Mouse (Mus musculus) kidney, adult 18-20 months (tissue): ENCODE data around the gene Gorab.

Experiments
- DNase-seq: peaks from one replicate; pipeline ENCODE4 v3.0.0; 2021

Gorab gene

DNA sequence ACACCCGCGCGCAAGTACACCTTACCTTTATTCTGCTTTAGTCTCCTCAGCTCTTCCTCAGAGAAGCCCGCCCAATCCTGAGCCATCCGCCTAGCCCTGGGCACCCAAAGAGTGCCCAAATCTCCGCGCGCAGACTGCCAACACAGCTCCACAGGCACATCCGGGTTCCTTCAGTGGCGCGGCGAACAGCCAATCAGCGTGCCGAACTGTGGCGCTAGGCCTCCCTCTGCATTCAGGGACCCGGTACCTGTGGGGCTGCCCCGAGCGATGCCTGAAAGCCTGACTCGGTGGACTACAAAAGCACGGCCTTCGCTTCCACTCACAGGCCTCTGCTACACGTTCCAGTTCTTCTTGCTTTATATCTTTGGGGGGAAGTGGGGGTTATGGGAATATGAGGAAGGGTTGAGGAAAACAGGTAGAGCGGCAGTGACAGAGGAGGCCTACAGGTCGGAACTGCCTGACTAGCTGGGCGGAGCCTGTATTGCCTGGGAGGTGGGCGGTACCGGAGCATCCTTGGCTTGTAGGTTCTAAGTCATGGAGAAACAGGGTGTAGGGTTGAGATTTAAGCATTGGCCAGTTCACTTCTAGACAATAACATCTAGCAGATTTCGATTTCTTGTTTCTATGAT, at the start of gene Gorab:
Gene Gorab (minus strand): TSS at position 172 of the 629 bp plus-strand sequence.
- peak; percentile 97 for DNase-seq

DNA sequence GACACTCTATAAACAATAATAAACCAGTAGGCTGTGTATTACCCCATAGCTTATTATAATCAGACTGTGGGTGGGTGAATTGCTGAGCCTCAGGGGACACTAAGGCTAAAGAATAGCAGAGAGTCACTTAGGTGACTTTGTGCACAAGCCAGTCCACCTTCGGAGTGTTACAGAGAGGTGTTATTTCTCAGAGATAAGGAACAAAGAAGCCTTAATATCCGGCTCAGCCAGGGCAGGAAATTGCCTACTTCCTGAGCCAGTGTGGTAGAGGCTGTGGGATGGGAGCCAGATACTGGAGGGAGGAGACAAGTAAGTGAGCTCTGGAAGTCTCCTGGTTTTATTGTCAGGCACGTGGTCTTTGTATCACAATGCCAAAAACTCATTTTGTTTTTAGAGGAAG, 40.4 kb upstream of the Gorab start:
- DNase-seq = peak; percentile 4

DNA sequence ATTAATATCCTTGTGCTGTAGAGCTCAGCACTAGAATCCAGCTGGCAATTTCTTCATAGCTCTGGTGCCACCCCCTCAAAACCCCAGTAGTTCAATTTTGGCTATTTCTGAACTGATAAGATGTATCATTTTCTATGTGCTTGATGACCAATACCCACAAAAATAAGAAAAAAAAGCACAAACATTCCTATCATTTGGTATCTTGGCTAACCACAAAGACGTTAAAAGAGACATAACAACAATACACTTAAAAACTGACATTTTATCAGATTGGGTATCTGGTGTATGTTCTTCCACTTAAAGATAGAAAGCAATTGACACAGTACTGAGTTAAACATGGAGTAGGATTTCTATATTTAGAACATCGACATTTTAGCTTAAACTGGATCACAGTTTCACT, 35.5 kb upstream of the Gorab start:
- DNase-seq = no peak

DNA sequence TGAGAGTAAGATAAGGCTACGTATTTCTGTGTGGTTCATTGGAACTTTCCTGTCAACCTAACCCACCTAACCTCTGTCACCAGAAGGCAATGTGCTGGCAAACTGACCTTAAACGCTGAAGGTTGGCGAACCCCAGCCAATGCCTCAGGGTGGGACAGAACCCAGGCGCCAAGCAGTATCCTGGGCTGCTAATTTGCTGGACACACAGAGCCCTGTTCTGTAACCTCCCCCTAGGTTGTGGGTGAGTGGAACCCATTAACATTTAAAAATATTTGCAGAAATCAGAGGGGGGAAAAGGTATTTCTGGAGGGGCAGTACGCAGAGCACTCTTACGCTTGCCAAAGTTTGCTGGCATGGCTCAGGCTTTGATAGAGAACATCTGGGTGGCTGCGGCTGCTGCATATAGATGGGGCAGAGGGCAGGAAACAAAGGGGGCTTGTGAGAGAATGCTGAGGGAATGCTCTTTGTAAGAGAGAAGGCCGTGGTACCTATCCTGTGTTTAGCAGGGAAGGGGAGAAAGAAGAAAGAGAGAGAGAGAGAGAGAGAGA, 20.1 kb upstream of the Gorab start:
- no peak for DNase-seq

DNA sequence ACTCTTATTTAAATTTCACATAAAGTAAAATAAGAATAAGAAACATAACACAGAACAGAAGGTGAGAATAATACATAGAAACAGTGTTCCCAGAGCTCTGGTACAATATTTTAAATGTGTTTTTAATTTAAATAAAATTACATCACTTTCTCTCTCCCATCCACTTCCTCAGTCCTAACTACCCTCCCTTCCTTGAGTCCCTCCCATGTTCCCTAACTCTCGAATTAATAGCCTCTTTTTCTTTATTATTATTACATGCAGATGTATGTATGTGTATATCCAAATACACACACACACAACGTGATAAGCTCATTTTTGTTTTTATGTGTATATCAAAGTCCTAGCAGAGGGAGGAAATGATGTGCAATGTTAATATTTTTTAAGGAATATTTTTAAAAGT, 13.7 kb upstream of the Gorab start:
- DNase-seq = no peak

DNA sequence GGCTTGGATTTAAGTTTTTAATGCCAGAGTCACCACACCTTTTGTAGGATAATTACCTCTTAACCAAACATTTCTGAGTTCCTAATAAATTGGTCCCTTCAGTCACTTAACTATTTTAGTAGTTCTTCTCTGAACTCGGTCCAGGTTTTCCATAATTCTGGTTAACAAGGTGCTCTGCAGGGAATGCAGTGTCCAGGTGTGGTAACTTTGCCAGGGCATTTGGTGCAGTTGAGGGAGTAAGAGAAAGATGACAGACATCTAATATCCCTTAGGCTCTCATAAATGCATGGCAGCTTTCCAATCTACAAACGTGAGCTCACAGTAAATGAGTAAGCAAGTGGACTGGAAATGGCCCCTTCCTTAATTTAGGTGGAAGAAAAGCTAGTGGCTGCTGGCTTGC, 10.7 kb upstream of the Gorab start:
- no peak for DNase-seq

DNA sequence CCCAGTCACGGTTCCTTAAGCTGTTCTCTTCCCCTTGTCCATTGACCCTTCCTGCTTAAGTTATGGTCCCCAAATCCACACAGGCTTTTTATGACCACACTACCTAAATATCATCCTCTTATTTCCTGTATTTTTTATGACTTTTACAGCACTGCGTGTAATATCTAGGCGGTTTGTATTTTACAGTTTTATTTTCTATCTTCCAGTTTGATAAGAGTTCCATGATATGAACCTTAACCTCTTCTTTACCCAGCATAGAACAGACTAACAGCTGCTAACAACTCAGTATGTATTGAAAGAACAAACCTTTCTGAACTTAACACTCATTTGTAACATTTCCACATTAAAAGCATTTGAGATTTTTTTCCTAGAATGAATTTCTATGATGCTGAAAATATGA, 2.7 kb upstream of the Gorab start:
- DNase-seq = no peak

DNA sequence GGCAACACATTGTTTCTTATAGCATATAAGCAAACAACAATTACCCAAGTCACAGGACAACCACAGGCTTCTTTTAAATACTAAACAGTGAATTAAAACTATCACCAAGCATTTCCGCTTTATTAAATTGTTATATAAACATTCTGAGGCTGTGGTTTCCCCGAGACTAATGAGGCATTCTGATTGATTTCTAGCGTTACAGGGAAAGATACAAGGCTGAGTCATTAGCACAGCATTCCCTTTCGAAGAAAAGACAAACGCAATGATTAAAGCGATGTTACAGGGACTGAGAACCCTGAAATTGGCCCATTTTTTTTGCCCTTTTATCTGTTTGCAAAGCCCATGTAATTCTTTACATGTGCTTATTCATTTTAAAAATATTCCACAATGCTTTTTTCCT, 12.1 kb downstream of the Gorab start:
- no peak for DNase-seq

DNA sequence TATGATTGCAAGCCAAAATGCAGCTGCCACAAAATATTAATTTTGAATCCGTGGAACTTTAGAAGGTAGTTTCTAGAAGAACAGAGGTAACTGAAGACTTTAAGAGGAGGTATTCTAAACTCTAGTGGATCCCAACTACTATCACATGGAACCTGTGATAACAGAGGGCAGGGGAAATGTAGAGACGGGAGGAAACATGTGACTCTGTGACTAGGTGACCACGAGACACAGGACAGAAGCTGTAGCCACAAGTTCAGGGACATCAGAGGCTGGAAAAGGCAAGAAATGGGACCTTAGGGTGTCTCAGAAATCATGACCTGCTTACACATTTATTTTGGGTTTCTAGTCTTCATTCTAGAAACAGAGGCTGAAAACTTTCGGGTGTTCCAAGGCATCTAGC, 13.4 kb downstream of the Gorab start:
- no peak for DNase-seq

DNA sequence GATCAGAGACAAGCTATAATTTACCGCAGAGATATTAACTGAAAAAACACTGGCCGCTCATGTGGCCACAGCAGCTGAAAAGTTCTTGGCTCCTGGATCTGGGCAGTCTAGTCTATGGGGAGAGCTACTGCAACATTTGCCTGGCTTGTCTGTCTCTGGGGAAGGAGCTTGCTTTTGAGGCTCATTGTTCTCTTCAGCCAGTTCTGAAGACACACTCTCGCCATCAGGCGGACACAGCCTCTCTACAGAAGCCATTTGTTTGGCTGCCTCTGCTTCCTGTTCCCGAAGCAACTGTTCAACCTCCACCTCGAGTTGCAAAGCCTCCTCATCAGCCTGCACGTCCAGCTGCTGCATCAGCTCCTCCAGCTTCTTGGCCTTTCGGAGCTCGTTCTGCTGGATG, 17.3 kb downstream of the Gorab start:
- DNase-seq = no peak

DNA sequence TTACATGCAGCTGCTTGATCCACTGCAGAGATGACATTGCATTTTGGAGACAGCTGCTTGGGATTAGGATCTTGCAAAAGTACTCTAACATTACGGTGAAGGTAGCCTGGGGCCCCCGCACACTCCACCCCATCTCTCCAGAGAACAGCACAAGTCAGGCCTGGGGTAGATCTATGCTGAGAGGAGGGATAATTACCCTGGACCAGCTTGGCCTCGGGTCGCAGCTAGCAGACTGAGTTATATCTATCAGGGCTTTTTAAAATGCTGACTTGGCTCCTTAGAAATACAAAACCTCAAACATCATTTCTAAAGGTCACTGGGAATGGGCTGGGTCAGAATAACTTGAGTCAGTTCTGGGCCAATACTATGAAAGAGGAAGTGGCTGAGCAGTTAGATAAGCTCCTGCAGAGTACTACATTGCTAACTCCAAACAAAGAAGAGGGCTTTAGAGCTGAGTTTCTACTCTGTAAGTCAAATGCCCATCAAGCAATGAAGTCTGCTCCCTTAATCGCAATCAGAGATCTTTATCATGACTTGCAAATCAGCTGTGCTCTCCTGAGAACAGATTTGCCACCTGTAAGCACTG, 19.9 kb downstream of the Gorab start:
- DNase-seq = no peak

DNA sequence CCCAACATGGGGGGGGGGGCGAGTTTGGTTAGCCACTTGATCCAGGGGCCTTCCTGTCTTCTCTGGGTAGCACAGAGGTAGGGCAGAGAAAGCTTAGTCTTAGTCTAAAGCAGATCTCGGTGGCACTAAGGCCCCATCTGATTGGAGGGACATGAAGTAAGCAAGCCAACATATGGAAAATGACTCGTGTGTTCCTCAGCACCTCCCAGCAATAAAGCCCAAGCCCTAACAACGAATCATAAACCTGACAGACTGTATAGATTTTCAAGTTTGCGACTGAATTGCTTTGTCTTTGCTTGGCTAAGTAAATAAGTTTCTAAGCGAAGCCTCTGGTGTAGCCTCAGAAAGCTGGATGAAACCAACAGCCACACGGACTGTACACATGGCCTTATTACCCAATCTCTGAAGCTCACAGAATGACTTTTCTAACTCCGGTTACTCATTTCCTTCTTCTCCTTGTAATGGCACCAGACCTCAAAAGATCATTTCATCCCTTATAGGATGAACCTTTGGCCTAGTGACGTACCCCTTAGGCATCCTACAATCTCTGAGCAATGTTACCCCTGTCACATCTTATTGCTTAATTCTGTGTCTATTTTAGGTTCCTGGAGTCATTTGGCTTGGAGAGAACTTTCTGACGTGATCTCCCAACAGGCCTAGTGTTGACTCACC, 21.3 kb downstream of the Gorab start:
- DNase-seq = no peak

DNA sequence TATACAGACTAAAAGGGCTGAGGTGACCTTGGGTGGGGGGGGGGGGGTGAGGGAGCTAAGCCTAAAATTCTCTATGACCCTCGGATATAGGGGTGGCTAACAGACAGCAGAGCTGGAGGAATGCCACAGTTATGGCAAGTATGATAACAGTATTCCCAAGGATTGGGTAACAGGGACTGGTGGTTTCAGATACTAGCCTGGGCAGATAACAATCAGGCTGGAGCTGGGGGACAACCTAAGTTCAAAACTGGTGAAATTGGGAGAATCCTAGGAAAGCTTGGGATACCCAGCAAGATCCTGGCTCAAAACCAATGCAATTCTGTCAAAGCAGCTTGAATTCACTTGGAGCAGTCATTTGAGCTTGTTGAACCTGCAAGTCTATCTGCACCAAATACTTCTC, 22.9 kb downstream of the Gorab start:
- no peak for DNase-seq

DNA sequence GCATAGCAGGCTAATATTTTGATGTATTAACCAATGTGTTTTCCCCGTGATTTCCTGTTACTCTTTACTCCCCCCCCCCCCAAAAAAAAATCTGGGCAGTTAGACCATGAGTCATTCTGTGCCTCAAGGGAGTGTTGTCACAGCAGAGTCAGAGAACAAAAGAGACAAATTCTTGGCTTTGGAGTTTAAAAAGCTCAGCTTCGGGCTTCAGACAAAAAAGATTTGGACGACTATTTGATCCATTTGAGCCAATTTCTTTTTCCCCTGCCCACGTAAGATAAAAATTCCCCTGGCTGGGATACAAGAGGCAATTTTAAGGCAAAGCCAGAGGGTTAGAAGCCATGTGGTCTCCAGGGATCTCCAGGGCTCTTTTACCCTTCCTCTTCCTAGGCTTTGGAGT, 23.4 kb downstream of the Gorab start:
- no peak for DNase-seq

DNA sequence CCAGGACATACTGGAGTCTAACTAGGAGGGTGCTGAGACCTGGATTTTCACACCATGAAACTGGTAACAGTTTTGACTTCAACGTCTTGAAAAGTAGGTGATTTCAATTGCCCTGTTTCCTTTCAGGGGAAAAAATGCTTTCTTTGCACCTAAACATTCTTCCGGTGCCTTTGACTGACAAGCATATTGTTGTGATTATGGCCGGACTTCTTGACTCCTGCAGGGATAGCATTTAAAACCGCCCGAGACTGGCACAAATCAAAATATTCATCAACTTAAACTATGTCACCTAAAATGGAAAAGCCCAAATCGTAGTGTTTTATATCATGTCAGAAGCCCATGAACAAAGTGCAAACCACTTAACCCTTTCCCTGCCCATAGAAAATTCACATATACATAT, 25.5 kb downstream of the Gorab start:
- DNase-seq = no peak

DNA sequence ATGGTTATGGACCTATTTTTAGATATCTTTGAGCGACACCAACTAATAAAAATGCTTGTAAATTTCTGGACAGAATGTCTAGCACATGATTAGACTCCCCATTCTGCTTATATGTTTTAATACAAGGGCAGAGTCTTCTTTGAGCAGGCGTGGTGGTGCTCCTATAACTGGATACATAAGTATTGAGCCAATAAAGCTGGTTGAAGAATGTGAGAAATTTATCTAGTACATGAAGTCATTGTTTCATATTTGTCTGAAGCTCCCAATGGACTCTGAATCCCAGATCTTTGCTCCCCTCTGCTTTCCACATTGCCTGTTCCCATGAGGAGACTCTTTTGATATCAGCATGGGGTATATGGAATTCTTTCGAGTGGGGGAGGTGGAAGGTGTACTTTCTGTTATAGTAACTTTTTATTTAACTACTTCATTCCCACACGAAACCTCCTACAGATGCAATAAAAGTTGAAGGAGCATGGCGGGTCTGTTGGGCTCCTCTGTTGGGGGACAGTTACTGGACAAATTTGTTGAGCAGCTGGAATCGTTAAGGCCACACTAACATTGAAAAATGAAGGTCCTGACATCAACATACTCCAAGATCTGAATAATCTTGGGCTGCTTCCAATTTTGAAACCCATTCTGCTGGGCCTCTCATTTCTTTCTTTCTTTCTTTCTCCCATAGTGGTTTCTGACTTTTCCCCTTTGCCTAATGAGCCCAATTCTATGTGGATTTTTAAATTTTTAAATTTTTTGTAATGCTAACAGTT, 26.5 kb downstream of the Gorab start:
- no peak for DNase-seq

DNA sequence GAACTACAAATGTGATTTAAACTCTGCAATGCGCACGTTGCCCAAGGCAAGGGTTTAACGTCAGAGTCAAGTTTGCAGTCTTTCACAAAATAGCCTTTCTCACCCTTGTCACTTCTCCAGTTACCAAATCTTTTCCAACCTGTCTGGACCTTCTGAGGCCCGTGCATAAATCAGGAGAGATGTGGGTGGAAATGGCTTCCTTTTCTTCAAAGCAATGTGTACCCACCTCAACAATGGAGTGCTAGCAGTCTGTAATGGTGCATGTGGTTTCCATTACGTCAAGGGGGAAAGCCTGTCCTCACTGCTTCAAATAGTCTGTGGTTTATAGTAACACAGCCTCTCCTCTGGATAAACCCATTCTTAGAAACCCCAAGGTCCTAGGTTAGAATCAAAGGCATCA, 29.0 kb downstream of the Gorab start:
- DNase-seq = no peak

DNA sequence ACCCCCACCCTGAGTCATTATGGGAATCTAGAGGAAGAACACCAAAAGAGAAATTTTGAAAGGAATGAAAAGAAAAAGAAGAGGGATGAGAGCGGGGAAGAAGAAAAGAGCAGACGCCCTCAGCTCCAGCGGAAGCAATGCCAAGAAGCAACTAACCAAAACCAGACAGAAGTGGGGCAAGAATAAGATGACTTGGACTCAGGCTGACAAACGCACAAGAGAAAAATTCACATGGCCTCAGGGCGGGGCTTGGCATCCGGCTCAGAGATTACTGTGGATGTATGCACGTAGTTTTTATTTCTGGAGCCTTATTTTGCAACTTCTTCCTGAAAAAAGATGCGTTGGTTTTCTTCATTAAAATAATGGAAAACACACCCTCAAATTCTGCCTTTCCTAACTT, 41.3 kb downstream of the Gorab start:
- DNase-seq = no peak

DNA sequence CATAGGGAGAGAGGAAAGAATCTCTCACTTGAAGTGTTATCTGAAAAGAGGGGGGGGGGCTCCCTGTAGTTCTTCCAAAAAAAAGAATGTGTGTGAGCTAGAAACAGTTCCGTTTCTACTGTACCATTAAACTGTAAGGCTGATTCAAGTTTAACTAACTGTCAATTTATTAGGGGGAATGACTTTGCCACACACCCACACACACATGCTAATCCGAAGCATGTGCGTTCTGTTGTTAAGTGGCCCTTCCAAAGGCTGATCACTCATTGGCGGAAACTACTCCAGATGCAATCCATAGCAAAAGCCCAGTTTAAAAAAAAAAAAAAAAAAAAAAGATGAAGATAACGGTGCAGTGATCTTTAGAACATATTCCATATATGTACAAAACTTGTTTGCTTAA, 42.1 kb downstream of the Gorab start:
- no peak for DNase-seq

DNA sequence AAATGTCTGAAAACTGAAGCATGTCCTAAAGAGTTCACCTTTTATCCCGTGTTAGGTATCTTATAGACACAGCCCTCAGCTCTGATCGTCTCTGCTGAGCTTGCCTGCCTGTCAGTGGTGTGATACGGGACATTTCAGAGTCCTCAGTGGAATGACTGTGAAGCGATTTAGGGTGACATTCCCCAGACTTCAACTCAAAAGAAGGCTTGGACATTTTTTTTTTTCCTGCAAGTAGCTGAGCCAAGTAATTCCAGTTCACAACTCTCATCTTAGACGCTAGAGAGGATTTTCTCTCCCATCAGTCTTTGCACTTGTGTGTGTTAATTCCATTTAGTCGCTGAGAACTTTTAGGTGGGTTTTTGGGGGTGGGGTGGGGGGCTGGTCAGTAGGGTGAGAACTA, 42.7 kb downstream of the Gorab start:
- no peak for DNase-seq

DNA sequence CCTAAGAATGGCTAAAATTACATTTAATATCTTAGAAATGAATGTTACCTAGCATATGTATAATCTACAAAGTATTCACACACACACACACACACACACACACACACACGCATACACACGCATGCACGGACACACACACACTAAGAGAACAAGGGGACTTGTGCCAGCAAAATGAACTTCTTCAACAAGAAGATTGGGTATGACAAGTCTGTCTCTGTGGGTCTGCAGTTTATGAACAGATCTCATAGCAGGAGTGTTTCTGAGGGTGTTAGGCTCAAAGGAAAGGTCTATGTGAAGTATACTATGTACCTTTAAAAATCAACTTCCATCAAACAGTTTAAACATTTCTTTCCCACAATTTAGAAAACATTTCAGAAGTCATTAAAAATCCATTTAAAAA, 43.9 kb downstream of the Gorab start:
- DNase-seq = no peak

DNA sequence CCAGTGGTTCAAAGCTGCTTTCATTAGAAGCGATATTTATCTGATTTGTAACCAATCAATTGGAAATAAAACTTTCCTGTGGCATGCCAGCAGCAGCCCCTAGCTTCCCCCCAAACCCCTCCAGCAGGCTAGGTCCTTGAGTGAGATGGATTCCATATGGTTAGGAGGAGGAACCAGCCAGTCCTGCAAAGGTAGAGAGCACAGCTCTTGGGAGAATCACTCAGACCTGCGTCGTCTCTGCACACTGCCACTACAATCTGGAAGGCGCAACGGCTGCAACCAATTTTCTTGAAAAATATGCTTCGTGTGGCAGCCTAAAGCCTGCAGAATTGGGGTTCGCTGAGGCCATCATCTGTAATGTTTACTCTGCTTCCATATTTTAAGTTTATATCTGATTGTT, 45.3 kb downstream of the Gorab start:
- no peak for DNase-seq

DNA sequence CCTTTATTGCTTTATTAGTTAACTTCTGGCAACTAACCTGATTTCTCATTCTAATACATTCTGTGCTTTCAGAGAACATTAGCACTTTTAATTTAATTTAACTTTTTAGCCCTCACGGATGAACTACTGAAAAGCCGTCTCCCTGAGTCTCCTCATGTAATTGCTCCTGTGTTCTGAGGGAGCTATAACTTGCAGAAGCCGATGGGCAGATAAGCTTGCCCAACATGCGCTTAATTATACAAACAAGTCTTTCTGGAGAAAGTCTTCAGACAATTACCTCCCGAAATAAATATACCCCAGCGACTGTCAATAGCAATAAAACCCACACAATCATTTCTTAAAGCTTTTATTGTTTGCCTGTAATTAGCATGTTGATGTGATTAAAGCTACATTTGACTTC, 45.7 kb downstream of the Gorab start:
- no peak for DNase-seq

DNA sequence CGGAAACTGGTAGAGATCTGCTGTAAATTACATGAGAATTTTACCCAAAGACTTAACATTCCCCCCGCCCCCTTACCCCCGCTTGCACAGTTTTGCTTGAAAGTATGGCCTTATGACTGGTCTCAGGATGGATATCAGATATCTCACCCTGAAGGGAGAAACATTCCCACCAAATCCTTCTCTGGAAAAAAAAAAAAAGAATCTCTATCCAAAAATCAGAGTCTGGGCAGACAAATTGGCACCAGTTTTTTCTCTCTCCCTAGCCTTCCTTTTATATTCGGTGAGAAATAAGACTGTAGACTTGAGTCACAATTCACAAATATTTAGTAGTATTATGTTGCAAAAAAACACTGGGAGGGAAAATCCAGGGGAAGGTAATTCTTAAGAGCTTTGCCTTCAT, 47.3 kb downstream of the Gorab start:
- DNase-seq = no peak
